Mouse (Mus musculus) heart, postnatal 0 days (tissue): ENCODE measurements around the gene Dapk3. TPM values are rescaled to one million over a fixed set of nuclear protein-coding genes. Genes with fewer than 3 reads are reported as not detected.
"Not testable (repeated sequence)": the region's sequence is repeated elsewhere in the genome, so short reads cannot be mapped to it uniquely, and the experiment has no call there.

Experiments used
- ATAC-seq: fragments of 200-750 bp; cut with Nextera tagmentation; 2 replicates; pipeline ENCODE4 v1.8.0; 2017; ENCODE audit warnings: low read depth, moderate number of reproducible peaks, moderate library complexity; ENCODE audit not compliant: insufficient read depth
- DNase-seq: peaks from one replicate; pipeline ENCODE4 v3.0.0-alpha.2; 2016; ENCODE audit warnings: low spot score
- H3K27ac ChIP-seq: fragments of 300-500 bp; sonication (generic); 2 replicates; pipeline ENCODE4 v1.5.1; 2014; ENCODE audit warnings: low read depth, mild to moderate bottlenecking
- H3K27me3 ChIP-seq: fragments of 300-500 bp; sonication (generic); 2 replicates; pipeline ENCODE4 v1.6.1; 2014; ENCODE audit warnings: low read length, mixed read lengths; ENCODE audit not compliant: control insufficient read depth, insufficient read depth
- H3K36me3 ChIP-seq: fragments of 300-500 bp; sonication (generic); replicated peaks from 2 replicates; pipeline ENCODE4 v1.6.1; 2014; ENCODE audit warnings: low read length, mixed read lengths; ENCODE audit not compliant: control insufficient read depth, insufficient read depth
- H3K4me1 ChIP-seq: fragments of 300-500 bp; sonication (generic); 2 replicates; pipeline ENCODE4 v1.6.1; 2014; ENCODE audit warnings: antibody characterized with exemption; ENCODE audit not compliant: control insufficient read depth, insufficient read depth
- H3K4me2 ChIP-seq: fragments of 300-500 bp; sonication (generic); 2 replicates; pipeline ENCODE4 v1.6.1; 2014; ENCODE audit warnings: low read depth, mild to moderate bottlenecking, low read length, moderate library complexity
- H3K4me3 ChIP-seq: fragments of 300-500 bp; sonication (generic); 2 replicates; pipeline ENCODE4 v1.5.1; 2014; ENCODE audit warnings: low read depth, low read length
- H3K9ac ChIP-seq: fragments of 300-500 bp; sonication (generic); replicated peaks from 2 replicates; pipeline ENCODE4 v1.6.1; 2014; ENCODE audit warnings: low read depth, low read length, mixed read lengths
- H3K9me3 ChIP-seq: fragments of 300-500 bp; sonication (generic); replicated peaks from 2 replicates; pipeline ENCODE4 v1.6.1; 2016; ENCODE audit warnings: low read length; ENCODE audit not compliant: control insufficient read depth
- CTCF ChIP-seq: IDR thresholded peaks from 2 replicates; pipeline ENCODE4 v1.5.1; 2016; ENCODE audit warnings: antibody characterized with exemption, control low read depth, low read depth
- EP300 ChIP-seq: IDR thresholded peaks from 2 replicates; pipeline ENCODE4 v1.6.1; 2016; ENCODE audit warnings: antibody characterized with exemption, low read depth
- WGBS: fragments of 180-500 bp; shearing (Covaris S2); extraction: QIAGEN DNeasy Blood & Tissue Kit; methylation state at CpG from one replicate; pipeline ENCODE4 v1.1.7; 2014; 5-methylcytosine and 5-hydroxymethylcytosine counted together
- polyA plus RNA-seq: library from polyadenylated mRNA; unstranded; fragments of >200 nt; fragmentation: Nextera tagmentation; extraction: Ambion mirVana; gene quantifications from 2 replicates; pipeline ENCODE4 v1.2.1, GENCODE M21; 2015
- total RNA-seq: library from RNA; depleted of rRNA; stranded (reverse); fragments of >200 nt; gene quantifications from 2 replicates; pipeline ENCODE4 v1.2.3, GENCODE M21; 2014; ENCODE audit warnings: low replicate concordance

Dapk3 gene
- total and polyA plus RNA-seq, 2 experiments from 2014 or later, result 29.0 to 72.7 TPM

DNA sequence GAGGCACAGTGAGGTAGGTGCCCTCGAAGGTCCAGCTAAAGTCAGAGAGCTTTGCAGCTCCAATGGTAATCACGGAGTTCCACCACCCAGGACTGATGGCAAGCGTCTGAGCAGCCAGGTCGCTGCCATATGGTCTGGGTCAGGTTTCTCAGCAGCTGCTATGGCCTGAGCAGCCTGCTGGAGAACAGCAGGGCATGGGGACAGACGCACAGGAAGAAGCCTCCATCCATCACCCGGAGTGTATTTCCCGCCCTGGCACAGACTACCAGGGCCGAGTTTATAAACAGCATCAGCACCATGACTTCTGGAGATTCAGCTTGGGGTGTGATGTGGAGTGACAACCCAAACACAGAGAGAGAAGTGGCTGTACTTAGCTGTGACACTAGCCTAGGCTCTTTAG is 17.7 kb upstream of the Dapk3 start:
- DNase-seq (no peak), ATAC-seq (no peak)
- no peaks in the 10 kb centered on the region for H3K9me3 ChIP-seq
- H3K27ac ChIP-seq, result no peak overlapping the region
- H3K4me2 ChIP-seq, result no peak overlapping the region
- H3K27me3 ChIP-seq, result no peaks in the 10 kb centered on the region
- H3K9ac ChIP-seq, result no peak overlapping the region
- H3K4me3 ChIP-seq, result no peak overlapping the region
- no peak for TF ChIP-seq EP300
- no peak for TF ChIP-seq CTCF
- peaks cover 18% of the 10 kb centered on the region for H3K4me1 ChIP-seq
- peaks cover 22% of the 10 kb centered on the region; the same call in 1 of the 2 replicates for H3K36me3 ChIP-seq
- WGBS, result 78% methylated on average over 8 of the region's 8 CpGs

DNA sequence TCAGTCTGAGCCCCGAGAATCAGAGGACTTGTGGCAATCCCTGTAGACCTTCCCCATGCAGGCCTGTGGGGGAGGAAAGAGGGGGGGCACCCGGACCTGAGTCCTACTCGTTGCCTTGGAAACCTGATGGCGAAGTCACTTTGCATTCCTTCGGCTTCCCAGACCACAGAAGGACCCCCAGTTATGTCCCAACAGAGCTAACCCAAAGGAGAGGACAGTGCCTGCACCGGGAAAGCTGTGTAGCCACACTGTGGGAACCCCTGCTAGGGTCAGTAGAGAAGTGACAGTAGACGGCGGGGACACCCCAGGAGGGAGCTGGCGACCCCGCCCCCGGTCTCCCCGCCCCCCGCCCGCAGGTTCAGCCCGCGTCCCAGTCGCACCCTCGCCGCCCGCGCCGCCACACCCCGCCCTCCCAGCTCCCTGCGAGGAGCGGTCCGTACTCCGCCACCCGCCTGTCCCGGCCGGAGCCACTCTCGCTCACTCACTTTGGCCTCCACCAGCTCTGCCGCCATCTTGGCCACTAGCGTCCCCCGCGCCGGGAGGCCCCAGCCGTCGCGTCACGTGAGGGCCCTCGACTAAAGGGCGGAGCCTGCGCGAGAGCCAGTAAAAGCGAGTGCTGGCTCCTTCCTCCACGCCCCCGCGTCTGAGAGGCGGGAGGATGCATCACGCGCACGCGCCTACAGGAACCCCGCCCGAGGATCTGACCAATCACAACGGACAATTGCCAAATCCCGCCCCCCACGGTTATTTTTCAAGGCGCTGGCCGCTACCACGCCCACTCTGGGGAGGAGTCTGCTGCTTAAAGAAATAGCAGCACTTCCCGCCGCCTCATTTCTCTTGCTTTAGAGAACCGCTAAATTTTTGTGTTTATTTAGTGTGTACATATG is 15.4 kb upstream of the Dapk3 start, which contains the start of gene Pias4:
Pias4 (minus strand) TSS at position 724 of the 887 bp plus-strand sequence.
- under 1% methylated on average over 54 of the region's 64 CpGs for WGBS
- TF ChIP-seq EP300, result 0 out of 2 replicates have a peak, but pooled peaks have one; percentile 42
- TF ChIP-seq CTCF, result no peak
- peak within 1 kb of the TSS; percentile 98 for H3K4me3 ChIP-seq
- H3K9ac ChIP-seq, result peak within 1 kb of the TSS; percentile 95
- peak within 1 kb of the TSS; percentile 87 for H3K27ac ChIP-seq
- ATAC-seq, result peak; percentile 93
- H3K4me2 ChIP-seq, result peak within 1 kb of the TSS; percentile 91
- H3K9me3 ChIP-seq, result no peaks in the 10 kb centered on the region
- H3K36me3 ChIP-seq, result peaks cover 6% of the 10 kb centered on the region; the same call in 1 of the 2 replicates
- no peaks in the 10 kb centered on the region for H3K27me3 ChIP-seq
- DNase-seq, result peak; percentile 98
- H3K4me1 ChIP-seq, result peaks cover 15% of the 10 kb centered on the region

DNA sequence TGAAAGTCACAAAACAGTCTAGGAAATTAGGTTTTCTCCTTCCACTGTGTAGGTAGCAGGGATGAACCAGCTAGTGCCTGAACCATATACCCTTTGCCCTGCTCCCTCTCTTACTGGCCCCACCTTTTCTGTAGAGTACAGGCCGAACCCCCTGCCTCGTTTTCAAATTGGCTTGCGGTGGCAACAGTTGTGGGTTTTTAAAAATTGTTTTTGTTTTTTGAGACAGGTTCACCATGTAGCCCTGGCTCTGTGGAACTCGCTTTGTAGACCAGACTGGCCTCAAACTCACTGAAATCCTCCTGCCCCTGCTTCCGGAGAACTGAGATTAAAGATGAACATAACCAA is 14.7 kb upstream of the Dapk3 start:
- Histone ChIP-seq H3K4me2 (peak overlapping the region; percentile 91), H3K27me3 (no peaks in the 10 kb centered on the region), H3K36me3 (peaks cover 5% of the 10 kb centered on the region; the same call in 1 of the 2 replicates), H3K27ac (peak overlapping the region; percentile 87), H3K9ac (peak overlapping the region; percentile 37; the same call in 1 of the 2 replicates), H3K9me3 (no peaks in the 10 kb centered on the region), H3K4me1 (peaks cover 15% of the 10 kb centered on the region), H3K4me3 (peak overlapping the region; percentile 98)
- no peak for DNase-seq
- peak; percentile 47; the same call in 1 of the 2 replicates for ATAC-seq
- no peak for TF ChIP-seq EP300
- 11% methylated on average over 5 of the region's 5 CpGs for WGBS

DNA sequence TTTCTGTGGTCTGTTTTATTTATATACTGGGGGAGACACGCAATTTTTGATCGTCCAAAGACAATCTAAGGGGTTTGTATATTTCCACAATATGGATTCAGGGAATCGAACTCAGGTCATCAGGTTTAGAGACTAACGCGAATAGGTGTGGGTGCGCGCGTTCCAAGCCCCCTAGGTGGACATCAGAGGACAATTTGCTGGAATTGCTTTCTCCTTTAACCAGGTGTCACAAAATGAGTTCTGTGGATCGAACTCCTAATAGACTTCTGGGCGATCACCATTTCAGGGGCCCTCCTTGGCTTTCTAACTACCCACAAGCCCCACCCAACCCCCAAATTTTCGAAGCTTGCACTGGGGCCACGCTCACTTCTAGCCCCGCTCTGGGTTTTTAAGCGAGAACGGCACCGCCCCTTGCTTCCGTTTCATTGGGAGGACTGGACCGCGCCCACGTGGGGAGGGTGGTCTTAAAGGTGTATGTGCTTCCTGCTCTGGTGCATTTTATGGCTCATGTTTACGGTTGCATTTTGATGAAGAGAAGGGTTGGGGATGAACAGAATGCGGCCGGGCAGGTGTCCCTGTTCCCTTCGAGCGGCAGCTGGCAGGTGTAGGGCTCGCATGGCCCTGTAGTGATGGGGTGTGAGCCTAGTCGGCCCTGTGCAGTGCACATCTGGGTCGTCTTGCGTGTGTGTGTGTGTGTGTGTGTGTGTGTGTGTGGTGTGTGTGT is 14.1 kb upstream of the Dapk3 start:
- Histone ChIP-seq H3K36me3 (peaks cover under 1% of the 10 kb centered on the region; the same call in 1 of the 2 replicates), H3K27ac (peak overlapping the region; percentile 87), H3K4me1 (peaks cover 19% of the 10 kb centered on the region), H3K27me3 (no peaks in the 10 kb centered on the region), H3K4me3 (peak overlapping the region; percentile 98), H3K9ac (peak overlapping the region; percentile 58), H3K9me3 (no peaks in the 10 kb centered on the region), H3K4me2 (peak overlapping the region; percentile 91)
- peak; percentile 52 for ATAC-seq
- 2% methylated on average over 29 of the region's 29 CpGs for WGBS
- TF ChIP-seq CTCF (no peak), EP300 (no peak)
- peak; percentile 90 for DNase-seq

DNA sequence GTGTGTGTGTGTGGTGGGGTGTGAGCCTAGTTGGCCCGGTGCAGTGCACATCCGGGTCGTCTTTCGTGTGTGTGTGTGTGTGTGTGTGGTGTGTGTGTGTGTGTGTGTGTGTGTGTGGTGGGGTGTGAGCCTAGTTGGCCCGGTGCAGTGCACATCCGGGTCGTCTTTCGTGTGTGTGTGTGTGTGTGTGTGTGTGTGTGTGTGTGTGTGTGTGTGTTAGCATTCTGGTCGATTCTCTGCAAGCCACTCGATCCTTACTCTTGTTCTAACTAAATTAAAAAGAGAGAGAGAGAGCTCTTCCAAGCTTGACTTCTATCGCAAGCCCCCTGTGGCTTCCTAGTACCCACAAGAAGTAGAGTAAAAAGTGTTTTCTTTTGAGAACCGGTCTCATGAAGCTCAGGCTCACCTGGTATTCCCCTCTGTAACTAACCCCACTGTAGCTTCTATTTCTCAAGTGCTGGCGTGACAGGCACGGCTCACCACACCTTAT is 13.3 kb upstream of the Dapk3 start:
- H3K4me3 ChIP-seq, H3K9ac ChIP-seq, H3K36me3 ChIP-seq, H3K27me3 ChIP-seq, DNase-seq, H3K9me3 ChIP-seq: not testable (repeated sequence)
- WGBS, result 46% methylated on average over 6 of the region's 14 CpGs
- peak; percentile 19; the same call in 1 of the 2 replicates for ATAC-seq
- H3K4me1 ChIP-seq, result peaks cover 20% of the 10 kb centered on the region
- peak overlapping the region; percentile 66 for H3K27ac ChIP-seq
- peak overlapping the region; percentile 21; the same call in 1 of the 2 replicates for H3K4me2 ChIP-seq
